Mouse (Mus musculus): ENCODE data around the gene 1810024B03Rik.

Gene 1810024B03Rik

DNA sequence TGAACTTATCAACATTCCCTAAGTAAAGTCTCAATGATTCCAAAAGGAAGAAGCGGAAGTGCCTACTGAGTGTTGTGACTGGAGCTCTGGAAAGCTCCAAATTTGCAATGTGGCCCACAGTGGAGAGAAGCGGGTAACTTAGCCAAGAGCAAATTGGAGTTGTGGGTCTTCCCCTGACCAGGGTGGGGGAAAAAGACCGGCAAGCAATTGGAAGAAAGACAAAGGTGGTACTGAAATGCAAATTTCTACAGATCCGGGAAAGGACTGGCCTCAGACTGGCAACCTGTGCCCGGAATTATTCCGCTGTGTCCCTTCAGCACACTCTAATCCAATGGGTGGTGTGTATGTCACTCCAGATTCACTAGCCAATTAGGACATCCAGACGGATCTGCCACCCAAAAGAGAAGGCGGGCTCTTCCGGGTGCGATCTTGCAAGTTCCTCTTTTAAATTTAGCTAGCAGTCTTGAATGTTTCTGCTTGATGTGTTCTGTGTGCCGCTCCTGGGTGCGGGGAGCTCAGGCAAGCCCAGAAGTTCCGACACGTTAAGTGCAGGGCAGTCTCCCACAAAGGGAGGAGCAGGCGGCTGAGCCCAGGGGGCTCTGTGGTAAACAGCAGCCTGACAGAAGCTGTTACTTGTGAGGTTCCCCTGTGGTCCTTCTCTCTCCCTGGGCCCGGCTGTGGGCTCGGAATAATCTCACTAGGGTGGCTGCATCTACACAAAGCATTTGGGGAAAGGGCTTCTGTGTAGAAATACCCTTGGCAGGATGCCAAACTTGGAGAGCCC is 25.3 kb downstream of the 1810024B03Rik start:
- DNase-seq (ENCODE audit: low spot score), result peak; percentile 92

- DNase-seq (ENCODE audit: low spot score), result peak; percentile 53
Measured at GRCm38 (mm10) chr2:127166261-127166660, 41.8 kb downstream of the 1810024B03Rik start.

GRCm38 (mm10) chr2:127165675-127166074 is 42.4 kb downstream of the 1810024B03Rik start:
- no peak for DNase-seq (ENCODE audit: low spot score)

DNA sequence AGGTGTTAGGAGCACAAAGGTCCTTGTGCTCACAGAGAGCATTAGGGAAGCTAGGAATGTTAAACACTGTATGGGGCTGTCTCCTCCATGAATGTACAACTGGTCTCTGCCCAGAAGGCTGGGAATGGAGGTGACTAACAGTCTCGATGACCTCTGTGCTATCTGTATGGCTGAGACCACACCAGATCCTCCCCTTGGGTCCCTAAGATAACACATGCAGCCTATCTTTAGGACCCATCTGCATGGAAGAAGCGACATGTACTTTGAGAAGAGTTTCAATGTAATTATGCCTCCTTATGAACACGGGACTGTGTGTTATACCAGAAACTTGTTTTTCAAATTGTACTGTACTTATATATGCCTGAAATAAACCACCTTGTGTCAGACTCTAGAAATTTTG is 62.4 kb downstream of the 1810024B03Rik start:
- no peak for DNase-seq (ENCODE audit: low spot score)

- DNase-seq (ENCODE audit: low spot score), result peak; percentile 86
Measured at GRCm38 (mm10) chr2:127143158-127144063, 64.7 kb downstream of the 1810024B03Rik start, which contains the start of gene Itpripl1. Gene Itpripl1 (minus strand): TSS chr2:127143442.

DNA sequence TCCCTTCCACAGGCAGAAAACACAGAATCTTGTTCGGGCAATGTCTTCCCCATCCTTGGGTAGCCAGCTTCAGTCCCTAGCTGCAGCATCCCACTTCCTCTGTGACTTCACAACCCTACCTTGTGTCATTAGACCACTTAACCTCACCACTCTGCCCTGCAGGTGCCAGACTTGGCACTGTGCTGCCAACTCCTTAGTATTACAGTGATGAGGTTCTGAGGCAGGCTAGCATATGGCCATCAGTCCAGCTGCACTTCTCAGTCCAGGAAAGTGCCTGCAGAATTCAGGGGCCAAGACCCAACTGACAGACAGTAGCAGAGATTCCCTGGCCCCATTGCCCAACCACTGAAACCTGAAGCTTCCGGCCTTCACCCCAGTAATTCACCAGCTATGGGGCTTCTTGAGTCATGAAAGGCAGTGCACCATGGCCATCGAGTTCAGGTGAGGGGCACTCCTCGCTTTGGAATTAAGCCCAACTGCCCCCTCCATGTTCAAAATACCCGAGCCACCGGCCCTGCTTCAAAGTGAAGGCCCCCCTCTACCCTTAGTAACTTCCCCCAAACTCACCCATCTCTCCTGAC is 65.4 kb downstream of the 1810024B03Rik start:
- no peak for DNase-seq (ENCODE audit: low spot score)

GRCm38 (mm10) chr2:127142031-127142430 is 66.0 kb downstream of the 1810024B03Rik start:
- no peak for DNase-seq (ENCODE audit: low spot score)

GRCm38 (mm10) chr2:127140011-127140410 is 68.1 kb downstream of the 1810024B03Rik start:
- no peak for DNase-seq (ENCODE audit: low spot score)

- DNase-seq (ENCODE audit: low spot score), result no peak
Measured at GRCm38 (mm10) chr2:127139605-127140004, 68.5 kb downstream of the 1810024B03Rik start.

- DNase-seq (ENCODE audit: low spot score), result no peak
Measured at GRCm38 (mm10) chr2:127139094-127139493, 69.0 kb downstream of the 1810024B03Rik start.

DNA sequence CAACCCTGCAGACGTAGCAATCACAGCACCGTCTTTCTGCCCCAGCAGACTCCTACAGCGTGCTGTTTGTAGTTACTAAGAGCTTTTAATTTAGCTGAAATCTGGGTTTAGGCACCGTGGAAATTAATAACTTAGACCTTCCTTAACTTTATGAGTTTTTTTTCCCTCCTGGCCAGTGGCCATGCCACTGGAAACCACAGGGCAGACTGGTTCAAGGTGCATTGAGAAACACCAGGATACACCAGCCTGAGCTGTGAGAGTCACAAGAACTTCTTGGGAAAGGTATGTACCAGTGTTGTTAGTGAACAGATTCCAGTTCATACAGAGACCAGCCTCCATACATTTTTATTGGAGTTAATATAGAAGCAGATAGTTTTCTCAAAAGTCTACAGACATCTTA is 69.6 kb downstream of the 1810024B03Rik start:
- DNase-seq (ENCODE audit: low spot score), result no peak

DNA sequence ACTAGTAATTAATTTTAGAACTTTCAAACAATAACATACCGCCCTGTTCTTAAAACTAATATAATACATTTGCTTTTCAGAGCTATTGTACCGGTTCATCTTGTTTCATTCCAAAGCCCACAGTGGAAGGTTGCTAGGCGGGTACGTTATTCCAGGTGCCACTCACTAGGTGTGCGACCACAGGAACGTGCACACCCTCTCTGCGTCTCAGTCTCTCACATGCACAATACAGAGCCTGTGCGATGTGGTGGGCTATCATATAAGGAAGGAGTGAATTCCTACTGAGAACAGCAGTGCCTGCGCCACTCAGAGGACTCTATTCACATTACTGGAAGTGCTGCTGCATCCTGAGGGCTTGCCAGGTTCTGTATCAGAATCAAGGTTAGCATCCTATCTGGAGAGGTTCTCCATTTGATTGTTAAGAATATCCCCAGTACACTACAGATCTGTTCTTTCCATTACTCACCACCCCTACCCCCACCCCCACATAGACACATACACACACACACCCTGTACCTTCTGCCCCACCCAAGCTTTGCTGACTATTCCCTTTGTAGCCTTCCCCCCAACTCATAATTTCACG is 70.2 kb downstream of the 1810024B03Rik start:
- DNase-seq (ENCODE audit: low spot score), result no peak

GRCm38 (mm10) chr2:127136979-127137378 is 71.1 kb downstream of the 1810024B03Rik start:
- DNase-seq (ENCODE audit: low spot score), result peak; percentile 58

Measured in lung, postnatal 25 days (tissue).